Mouse (Mus musculus) c-Kit-positive CD71-positive TER-119-negative erythroid progenitor cells, embryonic 14.5 days (primary cell): Measurements from ENCODE around the gene Ptf1a.

ENCODE experiments used
- DNase-seq: peaks from one replicate; pipeline ENCODE4 v3.0.0-alpha.2; 2013; ENCODE audit warnings: low read depth

Gene Ptf1a

GRCm38 (mm10) chr2:19452531-19453055 lies 7.1 kb downstream of the Ptf1a start:
- no peak for DNase-seq

DNA sequence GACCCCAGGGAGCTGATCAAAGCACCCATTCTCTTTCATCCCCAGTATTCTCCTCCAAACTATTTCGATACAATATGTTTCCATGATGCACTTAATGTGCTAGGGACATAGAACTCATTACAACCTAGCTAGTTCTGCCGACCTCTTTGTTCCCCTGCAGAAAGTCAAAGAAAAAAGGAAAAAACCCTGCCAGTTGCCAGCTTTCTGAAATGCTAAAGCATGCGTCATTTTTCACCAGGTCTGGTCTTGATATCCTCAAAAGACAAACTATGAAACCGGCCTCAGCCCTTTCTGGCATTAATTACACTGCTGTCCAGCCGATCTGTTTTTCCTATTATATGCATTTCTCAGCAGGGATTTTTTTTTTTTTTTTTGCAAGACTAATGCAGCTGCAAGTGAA lies 9.8 kb downstream of the Ptf1a start:
- no peak for DNase-seq

DNA sequence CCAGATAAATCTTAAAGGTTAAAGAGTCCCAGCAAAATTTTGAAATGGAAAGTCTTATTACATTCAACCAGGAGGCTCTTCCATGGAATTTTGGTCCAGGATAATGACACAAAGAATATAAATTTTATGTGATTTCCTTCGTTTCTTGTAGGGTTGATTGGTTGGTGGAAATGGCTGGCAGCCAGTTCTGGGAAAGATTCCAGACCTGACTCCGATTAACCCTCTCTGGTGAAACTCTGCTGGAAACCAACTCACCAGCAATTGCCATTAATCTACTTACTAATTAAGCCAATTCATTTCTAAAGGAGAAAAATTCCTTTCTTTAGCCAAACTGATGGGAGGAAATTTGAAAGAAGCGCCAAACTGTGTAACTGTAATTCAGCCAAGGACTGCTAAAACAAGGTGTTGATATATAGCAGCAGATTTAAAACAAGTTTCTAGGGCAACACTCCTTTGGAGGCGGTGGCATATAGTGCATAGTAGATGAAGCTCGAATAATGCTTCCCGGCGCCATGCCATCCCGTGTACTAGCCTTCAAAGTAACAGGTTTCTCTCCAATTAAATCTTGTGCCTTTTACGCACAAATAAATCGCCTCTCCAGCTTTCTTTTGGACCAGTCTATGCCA lies 10.5 kb downstream of the Ptf1a start:
- DNase-seq = no peak

DNA sequence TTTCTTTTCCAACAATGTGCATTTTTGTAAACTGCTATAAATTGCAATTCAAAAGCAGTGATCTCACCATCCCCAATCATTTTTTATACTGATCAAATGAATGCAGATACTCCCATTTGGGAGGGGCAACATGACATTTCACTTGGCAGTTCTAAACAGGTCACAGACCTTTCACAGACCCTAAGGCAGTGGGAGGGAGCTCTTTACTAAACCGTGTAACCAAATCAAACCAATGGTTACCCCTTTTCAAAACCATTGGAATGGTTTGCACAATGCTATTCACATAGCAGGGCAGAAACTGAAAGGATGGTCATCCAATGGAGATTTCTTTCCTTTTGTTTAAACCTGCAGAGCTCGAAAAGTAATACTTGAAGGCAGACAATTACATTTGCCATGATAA lies 13.3 kb downstream of the Ptf1a start:
- DNase-seq = no peak

GRCm38 (mm10) chr2:19461940-19462339 lies 16.5 kb downstream of the Ptf1a start:
- DNase-seq = no peak

DNA sequence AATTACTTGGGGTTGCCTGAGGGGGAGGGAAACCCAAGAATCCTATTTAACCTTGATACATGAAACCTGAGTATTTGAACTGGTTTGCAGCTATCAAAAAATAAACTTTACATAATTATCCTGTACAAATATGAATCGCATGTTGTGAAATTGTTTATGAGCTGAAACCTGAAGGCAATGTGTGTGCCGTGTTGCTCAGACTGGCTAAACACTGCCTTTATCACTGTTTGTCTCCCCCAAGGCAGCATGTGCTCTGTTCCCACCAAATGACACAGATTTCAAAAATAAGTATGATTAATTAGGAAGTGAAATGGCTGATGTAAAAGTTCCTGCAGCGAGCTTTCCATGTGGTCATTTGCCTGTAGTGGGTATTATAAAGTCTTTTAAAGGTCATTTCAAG lies 44.8 kb downstream of the Ptf1a start:
- DNase-seq = no peak
